Mouse (Mus musculus) bone marrow macrophage, adult 2 months (primary cell): ENCODE data around the gene Samsn1. TPM values are rescaled to one million over a fixed set of nuclear protein-coding genes. Genes with fewer than 3 reads are reported as not detected.

Experiments
- H3K27ac ChIP-seq: 2 replicates; pipeline ENCODE4 v1.5.1; 2012; ENCODE audit warnings: low read depth, low read length; ENCODE audit not compliant: insufficient read depth
- H3K4me1 ChIP-seq: 2 replicates; pipeline ENCODE4 v1.6.1; 2012; ENCODE audit warnings: low read length; ENCODE audit not compliant: control insufficient read depth, insufficient read depth
- H3K4me3 ChIP-seq: 2 replicates; pipeline ENCODE4 v1.5.1; 2012; ENCODE audit warnings: mild to moderate bottlenecking, low read length, moderate library complexity; ENCODE audit not compliant: insufficient read depth
- CTCF ChIP-seq: IDR thresholded peaks from 2 replicates; pipeline ENCODE4 v1.5.1; 2012; ENCODE audit warnings: low read depth, mild to moderate bottlenecking, low read length, moderate library complexity
- POLR2A ChIP-seq: IDR thresholded peaks from 2 replicates; pipeline ENCODE4 v1.6.1; 2012; ENCODE audit warnings: mild to moderate bottlenecking, low read depth, low read length, borderline replicate concordance
- polyA plus RNA-seq: library from polyadenylated mRNA; stranded (reverse); fragments of >200 nt; gene quantifications from 2 replicates; pipeline ENCODE4 v1.2.4, GENCODE M21; 2012; ENCODE audit not compliant: missing spikeins, insufficient read depth, insufficient read length

Gene Samsn1
- polyA plus RNA-seq, 1 experiment = 26.0 TPM

DNA sequence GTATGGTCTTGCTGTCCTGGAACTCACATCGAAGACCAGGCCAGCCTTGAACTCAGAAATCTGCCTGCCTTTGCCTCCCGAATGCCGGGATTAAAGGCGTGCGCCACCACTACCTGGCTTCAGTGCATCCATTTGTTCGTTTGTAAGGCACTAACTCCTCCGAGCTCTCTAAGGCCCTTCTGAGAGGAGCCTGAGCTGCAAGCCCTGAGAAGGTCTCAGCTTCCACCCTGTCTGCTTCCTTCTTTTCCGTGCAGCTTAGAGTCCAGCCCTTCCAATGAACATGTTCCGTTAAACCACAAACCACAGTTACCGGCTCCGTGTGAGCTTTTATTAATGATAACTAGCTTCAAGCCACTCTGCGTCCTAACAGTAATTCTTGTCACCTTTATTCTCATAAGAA is 19.8 kb downstream of the Samsn1 start:
- Histone ChIP-seq H3K4me3 (peak overlapping the region; percentile 38), H3K27ac (peak overlapping the region; percentile 11; the same call in 1 of the 2 replicates), H3K4me1 (peaks cover 9% of the 10 kb centered on the region)
- TF ChIP-seq CTCF (no peak), POLR2A (no peak)

DNA sequence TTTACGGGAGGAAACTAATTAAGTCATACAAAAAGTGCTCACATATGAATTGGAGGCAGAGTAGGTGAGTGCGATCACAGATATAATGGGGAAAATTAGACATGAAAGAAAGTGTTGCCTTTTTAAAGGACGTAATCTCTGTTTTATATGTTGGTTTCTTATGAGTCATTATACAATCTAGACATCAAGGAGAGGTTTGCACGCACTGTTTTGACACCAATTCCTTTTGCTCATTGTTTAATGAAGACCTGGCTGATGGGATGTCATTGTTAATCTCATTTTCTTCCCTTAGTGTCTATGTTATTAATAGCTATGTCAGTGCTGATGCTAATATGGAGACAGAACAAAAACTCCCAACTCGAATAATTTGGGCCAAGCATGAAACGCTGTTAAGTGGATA is 20.3 kb downstream of the Samsn1 start:
- Histone ChIP-seq H3K4me3 (no peak overlapping the region), H3K4me1 (peaks cover 9% of the 10 kb centered on the region), H3K27ac (no peak overlapping the region)
- TF ChIP-seq CTCF = no peak
- TF ChIP-seq POLR2A = no peak

DNA sequence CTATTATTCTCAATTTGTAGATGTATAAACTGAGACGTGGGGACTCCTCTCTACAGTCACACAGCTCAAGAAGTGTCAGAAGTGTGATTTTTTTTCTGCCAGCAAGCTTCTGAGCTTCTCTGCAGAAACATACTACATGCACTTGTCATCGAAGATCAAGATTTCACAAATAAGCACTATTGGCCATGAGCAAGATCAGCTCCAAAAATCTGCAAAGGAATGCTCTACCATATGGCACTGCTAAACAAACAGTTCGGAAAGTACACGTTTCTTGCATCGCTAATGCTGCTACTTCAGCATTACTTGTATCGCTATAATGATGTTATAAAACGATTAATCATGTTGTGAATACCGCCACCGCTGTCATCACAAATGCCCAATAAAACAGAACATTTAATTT is 22.0 kb downstream of the Samsn1 start:
- no peak for TF ChIP-seq POLR2A
- no peak for TF ChIP-seq CTCF
- peaks cover 9% of the 10 kb centered on the region for H3K4me1 ChIP-seq
- no peak overlapping the region for H3K4me3 ChIP-seq
- H3K27ac ChIP-seq = no peak overlapping the region

DNA sequence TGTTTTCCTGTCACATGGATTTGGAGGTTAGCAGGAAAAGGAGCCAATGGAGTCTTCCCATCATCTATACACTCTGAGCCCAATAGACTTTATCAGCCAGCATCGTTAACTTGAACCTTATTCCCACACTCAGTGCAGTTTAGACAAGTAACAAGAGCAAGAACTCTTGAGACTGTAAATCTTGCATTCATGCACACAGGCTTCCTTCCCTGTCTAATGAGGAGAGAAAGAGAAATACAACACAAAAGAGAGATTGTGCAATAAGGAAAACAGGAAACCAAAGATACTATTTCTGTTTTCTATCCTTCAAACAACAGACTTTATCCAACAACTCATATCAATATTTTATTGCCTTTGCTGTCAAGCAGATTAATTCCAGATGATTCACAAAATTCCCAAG is 31.9 kb downstream of the Samsn1 start:
- Histone ChIP-seq H3K4me1 (peaks cover 10% of the 10 kb centered on the region), H3K27ac (no peak overlapping the region), H3K4me3 (no peak overlapping the region)
- TF ChIP-seq POLR2A (no peak), CTCF (no peak)

DNA sequence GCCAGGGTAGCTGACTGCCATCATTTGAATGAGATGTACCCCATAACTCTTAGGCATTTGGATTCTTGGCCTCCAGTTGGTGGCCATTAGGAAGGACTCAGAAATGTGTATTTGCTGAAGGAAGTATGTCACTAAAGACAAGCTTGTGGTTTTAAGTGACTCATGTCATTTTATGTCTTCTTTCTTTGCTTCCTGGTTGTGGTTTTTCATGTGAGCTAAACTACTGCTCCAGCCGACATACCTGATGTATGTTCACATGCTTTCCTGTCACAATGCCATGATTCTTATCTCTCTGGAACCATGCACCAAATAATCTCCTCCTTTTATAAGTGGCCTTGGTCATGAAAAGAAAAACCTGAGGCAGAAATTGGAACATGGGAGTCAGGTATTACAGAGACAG is 38.2 kb downstream of the Samsn1 start:
- Histone ChIP-seq H3K4me1 (peaks cover 10% of the 10 kb centered on the region), H3K4me3 (no peak overlapping the region), H3K27ac (no peak overlapping the region)
- no peak for TF ChIP-seq CTCF
- TF ChIP-seq POLR2A = no peak

DNA sequence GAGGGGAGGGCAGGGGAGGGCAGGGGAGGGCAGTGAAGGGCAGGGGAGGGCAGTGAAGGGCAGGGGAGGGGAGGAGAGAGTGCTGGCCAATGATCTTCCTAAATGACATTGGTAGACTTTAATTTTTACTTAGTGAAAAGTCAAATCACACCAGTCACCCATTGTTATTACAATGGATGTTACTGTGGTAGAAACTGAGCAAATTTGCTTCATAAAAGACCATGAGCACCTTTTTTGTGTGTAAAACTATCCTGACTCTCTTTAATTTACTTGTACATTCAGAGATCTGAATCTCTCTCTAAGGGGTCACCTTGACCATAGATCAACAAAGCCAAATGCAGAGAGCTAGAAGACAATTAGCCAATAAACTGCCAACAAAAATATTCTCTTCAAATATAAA is 42.7 kb downstream of the Samsn1 start:
- Histone ChIP-seq H3K4me1 (peaks cover 10% of the 10 kb centered on the region), H3K4me3 (no peak overlapping the region), H3K27ac (no peak overlapping the region)
- TF ChIP-seq POLR2A (no peak), CTCF (no peak)

DNA sequence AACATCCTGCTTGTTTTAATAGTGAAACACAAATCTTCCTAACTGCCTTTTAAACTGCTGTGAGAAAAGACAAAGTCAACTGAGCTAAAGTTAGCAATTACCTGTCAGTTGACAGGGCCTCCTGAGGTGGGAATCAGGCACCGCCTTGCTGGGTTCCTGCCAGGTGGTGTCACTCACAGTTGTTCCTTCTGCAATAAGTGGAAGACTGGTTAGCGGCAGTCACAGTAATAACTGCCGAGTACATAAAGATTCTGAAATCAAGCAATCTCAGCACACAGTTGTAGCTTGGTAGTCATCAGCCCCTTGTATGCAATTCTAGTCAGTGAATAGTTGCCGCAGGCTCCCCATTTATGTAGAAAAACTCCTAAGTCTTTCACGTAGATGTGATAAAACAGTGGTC is 44.3 kb downstream of the Samsn1 start:
- Histone ChIP-seq H3K4me3 (no peak overlapping the region), H3K27ac (no peak overlapping the region), H3K4me1 (peaks cover 4% of the 10 kb centered on the region; the same call in 1 of the 2 replicates)
- TF ChIP-seq CTCF (no peak), POLR2A (no peak)

DNA sequence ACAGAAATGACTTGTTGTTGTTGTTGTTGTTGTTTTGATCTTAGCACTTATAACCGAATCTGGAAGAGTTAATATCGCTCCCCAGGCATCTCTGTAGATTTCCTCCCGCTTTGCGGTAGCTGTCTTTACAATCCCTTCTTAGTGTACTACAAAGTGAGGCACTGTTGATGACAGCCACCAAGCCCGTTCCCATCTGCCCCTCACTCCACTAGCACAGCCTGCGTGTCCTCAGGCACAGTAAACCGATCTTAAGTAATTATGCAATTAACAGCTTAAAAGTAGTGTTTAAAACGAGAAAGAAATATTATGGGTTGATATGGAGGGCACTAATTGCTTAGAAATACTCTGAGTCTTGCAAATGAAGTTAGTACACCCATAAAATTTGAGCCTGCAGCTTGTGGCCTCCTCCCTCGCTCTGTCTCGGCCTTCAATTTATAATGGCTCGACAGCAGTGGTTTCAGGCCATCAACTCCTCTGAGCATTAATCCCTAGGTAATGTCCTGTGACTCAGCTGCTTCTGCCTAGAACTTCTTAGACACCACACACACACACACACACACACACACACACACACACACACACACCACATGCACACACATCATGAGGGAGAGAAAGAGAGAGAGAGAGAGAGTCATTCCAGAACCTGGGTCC is 46.3 kb downstream of the Samsn1 start:
- Histone ChIP-seq H3K4me3 (no peak overlapping the region), H3K4me1 (no peaks in the 10 kb centered on the region), H3K27ac (no peak overlapping the region)
- TF ChIP-seq CTCF (no peak), POLR2A (no peak)

DNA sequence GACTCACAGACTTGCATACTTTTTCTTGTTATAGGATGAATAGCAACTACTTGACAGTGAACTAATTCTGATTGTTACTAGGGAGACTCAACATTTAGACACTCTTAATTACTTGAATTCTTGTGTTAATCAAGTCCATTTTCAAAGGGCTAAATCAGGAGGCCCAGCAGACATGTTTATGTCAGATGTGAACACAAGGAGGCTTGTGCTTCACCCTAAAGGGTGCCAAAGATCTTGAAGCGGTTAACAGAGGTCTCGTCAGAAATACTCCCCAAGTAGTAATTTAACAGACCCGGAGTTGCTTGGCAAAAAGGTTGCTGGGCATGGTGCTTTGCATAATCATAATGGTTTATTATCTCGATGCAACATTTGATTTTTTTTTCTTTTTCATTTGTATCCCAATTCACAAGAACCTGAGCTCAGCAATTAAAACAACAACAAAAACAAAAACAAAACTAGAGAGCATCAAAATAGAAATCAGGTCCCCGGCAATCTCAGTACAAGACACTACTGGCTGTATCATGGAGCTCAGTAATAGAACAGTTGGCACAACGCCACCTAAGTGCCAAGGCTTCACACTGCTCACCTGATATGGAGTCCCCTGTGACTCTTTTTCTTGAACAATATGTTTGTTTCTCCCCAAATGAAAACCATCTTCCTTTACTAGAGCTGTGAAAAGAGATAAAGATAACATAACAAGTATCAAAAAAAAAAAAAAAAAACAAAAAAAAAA is 51.6 kb downstream of the Samsn1 start:
- TF ChIP-seq CTCF (no peak), POLR2A (no peak)
- Histone ChIP-seq H3K4me1 (no peaks in the 10 kb centered on the region), H3K27ac (no peak overlapping the region), H3K4me3 (no peak overlapping the region)

DNA sequence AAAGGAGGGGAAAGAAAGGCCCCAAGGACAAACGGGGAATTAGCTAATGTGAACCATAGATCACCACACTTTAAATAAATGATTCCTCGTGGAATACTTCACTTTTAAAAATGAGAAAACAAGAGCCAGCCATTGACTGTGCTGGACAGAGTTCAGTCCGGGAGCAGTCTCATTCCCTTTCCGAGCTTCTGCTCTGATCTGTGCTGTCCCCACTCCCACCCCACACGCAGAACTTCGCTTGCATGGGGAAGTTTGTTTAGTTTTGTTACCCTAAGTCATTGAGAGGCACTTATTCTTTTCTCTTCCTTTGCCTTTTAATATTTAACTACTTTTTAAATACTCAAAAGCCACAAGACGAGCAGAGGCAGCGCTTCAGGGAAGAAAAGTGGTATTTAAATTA is 60.1 kb downstream of the Samsn1 start:
- Histone ChIP-seq H3K4me3 (no peak overlapping the region), H3K27ac (peak overlapping the region; percentile 81), H3K4me1 (peaks cover 14% of the 10 kb centered on the region)
- TF ChIP-seq POLR2A (no peak), CTCF (no peak)

DNA sequence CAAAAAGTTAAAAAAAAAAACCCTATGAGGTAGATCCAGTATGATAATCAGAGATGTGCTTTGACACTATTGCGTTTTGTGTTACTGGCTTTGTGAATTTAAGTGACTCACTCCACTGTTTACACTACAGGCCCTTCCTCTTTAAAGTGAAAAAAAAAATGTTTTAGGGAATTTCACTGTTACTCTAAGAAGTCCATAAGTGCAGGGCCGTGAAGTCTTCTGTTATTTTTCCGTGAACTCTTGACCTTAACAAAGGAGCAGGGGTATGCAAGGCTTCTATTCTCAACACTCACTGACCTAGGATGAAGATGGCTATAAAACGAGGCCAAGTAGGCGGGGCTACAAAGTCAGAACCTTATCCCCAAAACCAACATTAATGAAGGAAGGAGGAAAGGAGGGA is 60.6 kb downstream of the Samsn1 start:
- Histone ChIP-seq H3K27ac (peak overlapping the region; percentile 90), H3K4me3 (peak overlapping the region; percentile 35), H3K4me1 (peaks cover 14% of the 10 kb centered on the region)
- TF ChIP-seq CTCF = no peak
- no peak for TF ChIP-seq POLR2A
